Mouse (Mus musculus): ENCODE measurements at regions not wholly inside any gene's neighbourhood (a gene's known extent, or its start where the extent isn't known, plus 50 kb on each side); places are given as distances from the start of the nearest gene placed in this dataset.

DNA sequence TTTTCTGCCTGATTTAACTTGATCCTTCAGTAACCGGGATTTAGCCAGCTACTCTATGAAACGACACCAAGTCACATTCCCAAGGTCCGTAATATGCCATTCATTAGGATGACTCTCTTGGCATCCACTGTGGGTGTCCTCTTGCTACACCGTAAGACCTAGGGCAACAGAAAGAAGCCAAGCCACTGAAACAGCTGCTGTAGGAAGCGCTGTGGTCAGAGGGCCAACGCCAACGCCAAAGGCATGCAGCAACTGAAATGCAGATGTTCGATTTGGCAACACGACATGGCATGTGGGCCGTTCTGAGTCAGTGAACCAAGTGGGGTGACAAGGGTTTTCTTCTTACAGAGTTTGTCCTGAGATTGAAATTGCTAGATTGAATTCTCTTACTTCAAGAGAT lies 527.9 kb upstream of the Mpdz start:
- TF ChIP-seq CTCF (IDR thresholded peaks at IDR 0.05) (no peak), EP300 (IDR thresholded peaks at IDR 0.05; ENCODE audit: insufficient read depth, low read depth, low read length) (no peak)
